Mouse (Mus musculus) urinary bladder, postnatal 10 days (tissue): ENCODE results near the gene Nacc1.
"Not testable (repeated sequence)": the region's sequence is repeated elsewhere in the genome, so short reads cannot be mapped to it uniquely, and the experiment has no call there.

Experiments used
- DNase-seq: peaks from one replicate; pipeline ENCODE4 v3.0.0; 2022; ENCODE audit warnings: low spot score

Gene Nacc1

GRCm38 (mm10) chr8:84639162-84640009 is 48.3 kb downstream of the Nacc1 start:
- DNase-seq = peak; percentile 68

GRCm38 (mm10) chr8:84638555-84639161 is 49.0 kb downstream of the Nacc1 start:
- DNase-seq = no peak

- no peak for DNase-seq
Measured at GRCm38 (mm10) chr8:84637946-84638554, 49.6 kb downstream of the Nacc1 start.

GRCm38 (mm10) chr8:84636051-84636691 is 51.5 kb downstream of the Nacc1 start:
- DNase-seq = no peak

GRCm38 (mm10) chr8:84635397-84636050 is 52.1 kb downstream of the Nacc1 start:
- no peak for DNase-seq

- DNase-seq = no peak
Measured at GRCm38 (mm10) chr8:84634849-84635304, 52.8 kb downstream of the Nacc1 start.

GRCm38 (mm10) chr8:84633841-84634584 is 53.6 kb downstream of the Nacc1 start:
- DNase-seq = no peak

- no peak for DNase-seq
Measured at GRCm38 (mm10) chr8:84631813-84632212, 55.8 kb downstream of the Nacc1 start.

- no peak for DNase-seq
Measured at GRCm38 (mm10) chr8:84630145-84630544, 57.5 kb downstream of the Nacc1 start.

- no peak for DNase-seq
Measured at GRCm38 (mm10) chr8:84629586-84629985, 58.1 kb downstream of the Nacc1 start.

GRCm38 (mm10) chr8:84623425-84623824 is 64.2 kb downstream of the Nacc1 start:
- not testable (repeated sequence) for DNase-seq

- DNase-seq = no peak
Measured at GRCm38 (mm10) chr8:84621102-84621625, 66.5 kb downstream of the Nacc1 start.
